Mouse (Mus musculus) embryo, embryonic 11 days (tissue): Measurements from ENCODE around the gene Mccc2.
A peak's percentile ranks its signal among the peaks of the same experiment; 100 is the strongest.
"Not testable (repeated sequence)": the region's sequence is repeated elsewhere in the genome, so short reads cannot be mapped to it uniquely, and the experiment has no call there.

ENCODE experiments used
- DNase-seq: peaks from one replicate; pipeline ENCODE4 v3.0.0-alpha.2; 2015

The Mccc2 gene

GRCm38 (mm10) chr13:100014906-100015895 is at the start of gene Mccc2:
TSS of gene Mccc2 (minus strand) at chr13:100015639.
- DNase-seq = peak; percentile 96

GRCm38 (mm10) chr13:100063936-100064335 is 48.5 kb upstream of the Mccc2 start:
- DNase-seq = no peak

GRCm38 (mm10) chr13:100057738-100058137 is 42.3 kb upstream of the Mccc2 start:
- DNase-seq = not testable (repeated sequence)

GRCm38 (mm10) chr13:100026013-100026412 is 10.6 kb upstream of the Mccc2 start:
- no peak for DNase-seq

GRCm38 (mm10) chr13:100016891-100017290 is 1.5 kb upstream of the Mccc2 start:
- no peak for DNase-seq

- peak; percentile 18 for DNase-seq
These were observed 498 bp upstream of the Mccc2 start for GRCm38 (mm10) chr13:100015937-100016336.

- DNase-seq = no peak
These were observed 9.4 kb downstream of the Mccc2 start for GRCm38 (mm10) chr13:100005911-100006496.

GRCm38 (mm10) chr13:100001790-100002196 is 13.6 kb downstream of the Mccc2 start:
- peak; percentile 74 for DNase-seq

- no peak for DNase-seq
These were observed 16.4 kb downstream of the Mccc2 start for GRCm38 (mm10) chr13:99999078-99999477.

- no peak for DNase-seq
These were observed 17.3 kb downstream of the Mccc2 start for GRCm38 (mm10) chr13:99998099-99998498.

GRCm38 (mm10) chr13:99989592-99989991 is 25.8 kb downstream of the Mccc2 start:
- no peak for DNase-seq

- no peak for DNase-seq
These were observed 32.1 kb downstream of the Mccc2 start for GRCm38 (mm10) chr13:99983320-99983719.

GRCm38 (mm10) chr13:99979406-99979805 is 36.0 kb downstream of the Mccc2 start:
- DNase-seq = no peak

- DNase-seq = no peak
These were observed 45.4 kb downstream of the Mccc2 start for GRCm38 (mm10) chr13:99970089-99970488.

- DNase-seq = no peak
These were observed 48.3 kb downstream of the Mccc2 start for GRCm38 (mm10) chr13:99967013-99967678.

- DNase-seq = no peak
These were observed 51.6 kb downstream of the Mccc2 start for GRCm38 (mm10) chr13:99963814-99964213.

- no peak for DNase-seq
These were observed 53.8 kb downstream of the Mccc2 start for GRCm38 (mm10) chr13:99961661-99962060.

- DNase-seq = no peak
These were observed 59.9 kb downstream of the Mccc2 start for GRCm38 (mm10) chr13:99955591-99955944.

GRCm38 (mm10) chr13:99954902-99955590 is 60.4 kb downstream of the Mccc2 start:
- no peak for DNase-seq

- DNase-seq = no peak
These were observed 68.0 kb downstream of the Mccc2 start for GRCm38 (mm10) chr13:99947417-99947816.

GRCm38 (mm10) chr13:99943525-99943924 is 71.9 kb downstream of the Mccc2 start:
- no peak for DNase-seq

GRCm38 (mm10) chr13:99940601-99941000 is 74.8 kb downstream of the Mccc2 start:
- DNase-seq = peak; percentile 83

GRCm38 (mm10) chr13:99939320-99939671 is 76.1 kb downstream of the Mccc2 start:
- DNase-seq = no peak
